Mouse (Mus musculus) left cerebral cortex, adult 18-20 months (tissue): ENCODE measurements around the gene Rnf2. TPM values are rescaled to one million over a fixed set of nuclear protein-coding genes. Genes with fewer than 3 reads are reported as not detected.
A peak's percentile ranks its signal among the peaks of the same experiment; 100 is the strongest.
"Not testable (repeated sequence)": the region's sequence is repeated elsewhere in the genome, so short reads cannot be mapped to it uniquely, and the experiment has no call there.

ENCODE experiments used
- DNase-seq, 2 experiments: peaks; one replicate each; pipeline ENCODE4 v3.0.0; 2021 to 2022; ENCODE audit warnings: low spot score in 2 of 2, mixed read lengths in 1 of 2
- total RNA-seq, 2 experiments: library from RNA; stranded (reverse); gene quantifications; 2 replicates each; pipeline ENCODE4 v1.2.3; 2021

Gene Rnf2
- total RNA-seq, 2 experiments from 2014 or later, result 26.2 to 27.9 TPM

DNA sequence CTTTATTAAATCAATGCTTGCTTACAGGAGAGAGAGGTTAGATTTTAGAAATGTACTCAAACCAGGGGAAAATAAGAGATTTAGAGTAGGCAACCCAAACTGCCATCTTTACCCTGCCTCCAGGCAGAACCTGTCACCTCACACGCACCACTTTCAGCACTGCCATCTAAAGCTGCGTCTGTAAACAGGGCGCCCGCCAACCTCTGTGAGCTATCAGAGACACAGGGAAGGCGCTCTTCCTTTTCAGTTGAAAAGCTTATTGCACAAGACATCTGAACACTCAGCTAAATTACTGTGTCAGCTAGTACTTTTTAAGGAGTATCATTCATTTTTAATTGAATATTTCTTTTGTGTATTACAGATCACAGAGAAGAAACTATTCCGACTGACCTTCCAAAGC lies 10.9 kb downstream of the Rnf2 start:
- no peak for DNase-seq

DNA sequence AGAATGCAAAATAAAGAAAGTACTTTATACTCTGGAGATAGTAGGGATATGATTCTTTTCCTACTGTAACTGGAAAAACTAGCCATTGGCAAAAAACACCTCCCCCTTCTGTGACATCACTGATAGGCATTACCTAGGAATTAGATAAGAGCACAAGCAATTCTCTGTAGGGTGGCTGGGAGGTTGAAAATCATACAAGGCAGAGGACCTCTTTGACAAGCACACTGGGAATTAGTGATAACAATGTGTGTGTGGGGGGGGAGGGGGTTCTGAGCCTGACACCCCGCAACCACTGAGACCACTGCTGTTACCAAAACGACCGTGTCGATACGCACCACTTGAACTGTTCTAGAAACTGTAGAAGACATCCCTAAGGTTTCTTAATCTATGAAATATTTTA lies 16.0 kb downstream of the Rnf2 start:
- no peak for DNase-seq

DNA sequence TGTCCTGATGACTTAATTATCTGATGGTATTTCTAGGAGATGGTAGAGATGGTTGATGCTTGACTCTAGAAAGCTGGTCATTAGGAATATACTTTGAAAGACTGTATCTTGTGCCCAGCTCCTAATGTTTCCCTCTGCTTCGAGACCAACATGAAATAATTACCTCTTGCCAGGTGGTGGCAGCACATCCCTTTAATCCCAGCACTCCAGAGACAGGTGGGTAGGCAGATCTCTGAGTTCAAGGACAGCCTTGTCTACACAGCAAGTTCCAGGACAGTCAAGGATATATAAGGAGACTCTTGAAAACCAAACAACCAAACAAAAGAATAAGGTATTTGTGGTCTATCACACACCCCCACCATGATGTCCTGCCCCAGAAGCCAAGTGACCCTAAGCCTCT lies 17.2 kb downstream of the Rnf2 start:
- DNase-seq, result peak; percentile 15 to 19

DNA sequence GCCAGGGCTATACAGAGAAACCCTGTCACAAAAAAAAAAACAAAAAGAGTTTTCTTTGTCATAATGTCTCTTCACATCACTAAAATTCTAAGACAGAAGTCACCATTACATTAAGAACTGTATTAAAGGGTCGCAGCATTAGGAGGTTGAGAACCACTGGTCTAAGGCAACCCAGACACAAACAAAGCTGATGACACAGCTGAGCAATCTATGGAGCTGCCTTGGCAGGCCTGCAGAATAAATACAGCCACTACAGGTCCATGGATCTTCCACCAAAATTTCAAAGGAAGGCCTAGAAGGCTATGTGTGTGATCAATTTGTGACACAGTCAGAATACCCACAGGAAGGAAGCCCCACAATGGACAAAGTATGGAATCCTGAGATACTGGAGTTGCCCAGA lies 18.3 kb downstream of the Rnf2 start:
- DNase-seq, result no peak

DNA sequence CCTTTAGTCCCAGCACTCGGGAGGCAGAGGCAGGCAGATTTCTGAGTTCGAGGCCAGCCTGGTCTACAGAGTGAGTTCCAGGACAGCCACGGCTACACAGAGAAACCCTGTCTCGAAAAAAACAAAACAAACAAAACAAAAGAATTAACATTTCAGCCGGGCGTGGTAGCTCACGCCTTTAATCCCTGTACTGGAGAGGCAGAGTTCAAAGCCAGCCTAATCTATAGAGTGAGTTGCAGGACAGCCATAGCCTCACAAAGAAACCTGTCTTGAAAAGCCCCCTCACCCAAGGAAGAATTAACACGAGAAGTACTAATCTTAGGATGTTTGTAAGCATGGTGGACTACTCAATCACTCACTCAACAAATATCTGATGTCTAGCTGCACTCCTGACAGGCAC lies 28.4 kb downstream of the Rnf2 start:
- not testable (repeated sequence) for DNase-seq

DNA sequence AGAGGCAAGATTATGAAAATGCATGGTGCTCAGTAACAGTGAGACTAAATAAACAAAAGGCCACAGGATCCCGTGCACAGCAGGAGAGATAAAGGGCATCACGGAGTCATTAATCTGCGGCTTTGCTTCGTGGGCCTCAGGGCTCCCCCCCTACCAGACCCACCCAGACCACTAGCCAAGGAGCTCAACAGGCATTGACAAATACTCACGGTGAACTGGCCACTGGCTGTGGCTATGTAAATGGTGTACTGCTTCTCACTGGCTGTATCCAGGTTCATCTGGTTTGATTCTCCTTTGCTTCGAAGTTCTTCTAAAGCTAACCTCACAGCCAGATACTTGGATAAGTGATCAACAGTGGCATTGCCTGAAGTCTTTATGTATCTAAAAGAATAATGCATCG lies 29.3 kb downstream of the Rnf2 start:
- DNase-seq, result no peak

DNA sequence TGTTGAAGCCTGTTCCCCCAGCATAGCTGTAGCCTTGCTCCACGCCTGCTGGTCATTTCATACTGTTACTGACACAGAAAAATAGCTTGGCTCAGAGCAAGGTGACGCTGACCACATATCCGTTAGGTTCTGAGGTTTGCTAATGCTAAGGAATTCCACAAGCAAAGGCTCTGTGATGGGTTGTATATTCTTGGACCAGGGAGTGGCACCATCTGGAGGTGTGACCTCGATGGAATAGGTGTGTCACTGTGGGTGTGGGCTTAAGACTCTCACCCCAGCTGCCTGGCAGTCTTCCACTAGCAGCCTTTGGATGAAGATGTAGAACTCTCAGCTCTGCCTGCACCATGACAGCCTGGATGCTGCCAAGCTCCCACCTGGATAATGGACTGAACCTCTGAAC lies 34.2 kb downstream of the Rnf2 start:
- DNase-seq, result no peak

DNA sequence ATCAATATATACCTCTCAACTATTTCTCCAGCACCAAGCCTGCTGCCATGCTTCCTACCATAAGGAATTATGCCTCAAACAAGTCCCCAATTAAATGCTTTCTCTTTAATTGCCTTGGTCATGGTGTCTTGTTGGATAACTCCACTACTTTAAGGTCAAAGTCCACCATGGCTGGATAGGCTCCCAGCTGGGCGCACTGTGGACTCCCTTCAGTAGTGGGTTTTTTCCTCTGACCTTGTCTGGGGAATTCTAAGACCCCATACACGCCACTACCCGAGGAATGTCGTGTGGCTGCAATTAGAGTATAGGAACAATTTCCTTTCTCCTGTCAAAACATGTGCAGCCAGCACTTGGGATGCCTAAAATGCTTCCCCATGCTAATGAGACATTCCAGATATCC lies 35.8 kb downstream of the Rnf2 start:
- DNase-seq, result no peak

DNA sequence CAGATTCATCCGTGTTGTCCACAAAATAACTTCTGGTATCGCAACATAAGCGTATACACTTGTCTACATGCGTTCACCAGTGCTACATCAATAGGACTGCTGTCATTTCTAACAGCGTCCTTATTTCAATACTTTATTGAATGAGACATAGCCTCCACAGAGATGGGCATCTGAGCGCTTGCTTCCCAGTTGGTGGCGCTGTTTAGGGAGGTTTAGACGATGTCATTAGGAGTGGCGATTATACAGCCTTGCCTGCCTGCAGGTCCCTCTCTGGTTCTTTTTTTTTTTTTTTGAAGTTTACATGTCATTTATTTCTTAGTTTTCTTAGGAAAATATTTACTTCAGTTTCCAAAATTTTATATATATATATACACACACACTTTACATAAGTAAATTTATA lies 39.5 kb downstream of the Rnf2 start:
- DNase-seq, result no peak

DNA sequence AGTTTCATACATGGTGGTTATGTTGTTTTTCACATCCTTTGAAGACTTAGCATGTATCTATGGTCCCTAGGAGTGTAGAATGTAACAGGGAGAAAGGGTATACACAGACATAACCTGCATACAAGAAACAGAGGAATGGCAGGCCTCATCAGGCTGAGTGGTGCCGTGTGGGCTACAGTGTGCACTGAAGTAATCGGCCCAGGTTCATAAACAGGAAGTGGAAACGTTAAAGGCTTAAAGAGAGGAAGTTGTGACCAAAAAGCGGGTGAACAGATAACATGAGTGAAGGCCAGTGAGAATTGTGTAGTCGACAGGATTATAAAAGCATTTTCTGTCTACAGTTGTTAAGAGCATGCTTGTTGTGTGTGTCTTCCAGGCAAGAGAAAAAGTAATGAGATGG lies 43.7 kb downstream of the Rnf2 start:
- DNase-seq, result no peak

DNA sequence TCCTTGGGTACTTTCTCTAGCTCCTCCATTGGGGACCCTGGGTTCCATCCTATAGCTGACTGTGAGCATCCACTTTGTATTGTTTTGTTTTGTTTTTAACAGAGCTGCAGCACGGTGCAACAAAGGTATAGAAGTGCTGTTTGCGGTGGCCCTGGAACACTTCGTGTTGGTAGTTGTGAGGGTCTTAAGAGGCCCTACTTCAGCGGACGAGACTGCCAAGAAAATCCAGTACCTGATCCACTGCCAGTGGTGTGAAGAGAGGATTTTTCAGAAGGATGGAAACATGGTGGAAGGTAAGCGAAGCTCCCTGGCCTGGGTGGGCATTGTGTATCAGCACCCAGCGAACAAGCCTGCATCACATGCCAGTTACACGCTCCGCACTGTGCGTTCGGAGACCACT lies 48.8 kb downstream of the Rnf2 start:
- no peak for DNase-seq

DNA sequence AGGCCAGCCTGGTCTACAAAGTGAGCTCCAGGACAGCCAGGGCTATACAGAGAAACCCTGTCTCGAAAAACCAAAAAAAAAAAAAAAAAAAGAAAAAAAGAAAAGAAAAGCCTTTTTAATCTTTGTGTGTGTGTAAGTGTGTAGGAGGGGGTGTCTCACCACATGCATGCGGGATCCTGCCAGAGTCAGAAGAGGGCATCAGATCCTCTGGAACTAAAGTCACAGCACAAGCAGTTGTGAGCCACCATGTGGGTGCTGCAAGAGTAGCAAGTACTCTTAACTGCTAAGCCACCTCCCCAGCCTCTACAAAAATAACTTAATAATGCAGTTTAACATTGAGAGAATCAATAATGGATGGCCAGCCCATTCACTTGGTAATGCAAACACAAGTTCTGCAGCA lies 49.9 kb downstream of the Rnf2 start:
- DNase-seq, result no peak

DNA sequence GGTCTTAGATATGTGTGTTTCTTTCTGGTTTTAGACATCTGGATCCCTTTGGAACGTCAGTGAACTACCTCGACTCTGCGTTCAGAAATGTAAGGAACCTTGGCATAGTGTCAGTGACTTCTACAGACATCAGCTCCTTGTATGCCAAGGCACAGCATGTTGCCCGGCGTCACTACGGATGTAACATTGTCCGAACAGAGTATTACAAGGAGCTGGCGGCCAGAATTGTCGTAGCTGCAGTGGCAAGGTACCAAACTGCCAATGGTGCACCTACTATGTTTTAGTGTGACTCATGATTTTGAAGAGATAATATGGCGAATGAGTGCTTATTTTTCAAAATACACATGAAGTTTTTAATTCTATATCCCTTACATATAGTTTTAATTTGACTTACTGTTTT lies 50.9 kb downstream of the Rnf2 start:
- no peak for DNase-seq

DNA sequence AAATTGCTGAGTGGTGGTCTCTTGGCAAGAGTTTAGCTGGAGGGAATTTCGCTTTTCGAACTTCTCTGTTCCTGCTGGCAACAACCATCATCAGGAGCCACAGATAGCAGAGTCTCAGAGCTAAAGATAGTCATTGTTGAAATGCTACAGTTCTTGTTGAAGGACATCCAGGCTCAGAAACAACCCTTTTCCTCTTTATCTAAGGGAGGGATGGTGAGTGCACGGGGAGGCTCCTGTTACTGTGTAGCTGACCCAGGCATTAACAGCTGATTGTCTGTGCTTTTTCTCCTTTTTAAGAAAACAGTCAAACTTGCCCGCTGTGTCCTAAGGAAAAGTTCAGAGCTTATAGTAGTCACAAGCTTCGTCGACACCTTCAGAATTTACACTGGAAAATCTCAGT lies 65.3 kb downstream of the Rnf2 start:
- no peak for DNase-seq

DNA sequence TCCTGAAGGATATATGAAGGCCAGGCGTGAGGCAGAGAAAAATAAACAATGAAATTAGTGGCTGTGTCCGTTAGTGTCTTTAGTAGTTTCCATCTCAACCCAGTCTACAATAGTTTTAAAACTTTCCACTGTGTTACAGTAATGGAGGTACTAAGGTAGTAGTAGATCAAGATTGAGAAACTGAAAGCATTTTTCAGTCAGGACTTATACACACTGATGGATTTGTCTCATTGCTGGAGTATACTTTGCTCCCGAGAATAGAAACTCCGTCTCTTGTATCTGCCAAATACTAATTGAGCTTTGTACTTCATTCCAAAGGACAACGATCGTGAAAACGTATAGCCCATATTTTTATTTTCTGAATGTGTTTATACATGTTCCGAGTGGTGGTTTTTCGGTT lies 71.4 kb downstream of the Rnf2 start:
- no peak for DNase-seq

DNA sequence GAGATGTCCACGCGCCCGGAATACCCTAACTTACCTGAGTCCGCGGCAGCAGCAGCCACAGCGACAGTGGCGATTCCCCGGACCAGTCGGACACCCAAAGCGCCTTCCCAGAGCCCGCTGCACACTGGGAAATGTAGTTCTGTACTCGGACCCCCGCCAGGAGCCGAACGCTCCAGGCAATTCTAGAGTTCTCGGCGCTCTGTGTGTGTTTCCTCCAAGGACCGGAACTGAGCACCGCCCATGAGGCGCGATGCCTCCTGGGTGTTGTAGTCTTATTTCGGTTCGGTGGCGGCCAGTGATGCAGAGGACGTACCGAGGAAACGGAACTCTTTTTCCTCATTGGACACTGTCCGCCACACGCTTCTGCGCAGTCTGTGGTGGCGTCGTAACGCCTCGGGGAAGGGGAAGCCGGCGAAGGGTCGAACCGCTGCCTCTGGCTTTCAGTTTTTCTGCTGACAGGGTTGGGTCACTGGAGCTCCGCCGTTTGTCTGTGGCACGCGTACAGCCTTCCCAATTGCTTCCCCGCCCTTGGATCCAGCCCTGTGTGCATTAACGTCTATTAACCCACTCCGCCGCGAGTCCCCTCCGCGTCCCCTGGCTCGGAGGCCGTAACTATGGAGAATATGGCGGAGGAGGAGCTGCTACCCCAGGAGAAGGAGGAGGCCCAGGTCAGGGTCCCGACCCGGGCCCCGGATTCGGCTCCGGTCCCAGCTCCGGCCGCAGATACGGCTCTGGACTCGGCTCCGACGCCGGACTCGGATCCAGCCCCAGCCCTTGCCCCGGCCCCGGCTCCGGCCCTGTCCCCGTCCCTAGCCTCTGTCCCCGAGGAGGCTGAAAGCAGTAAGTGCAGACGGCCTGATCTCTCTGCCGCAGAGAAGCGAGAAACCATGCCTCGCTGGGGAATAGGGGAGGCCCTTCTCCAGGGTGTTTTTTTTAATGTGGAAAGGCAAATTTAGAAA lies 72.2 kb downstream of the Rnf2 start, which contains the start of the genes Swt1 and Trmt1l:
Gene Swt1, minus strand, starts transcription at position 193 of the 959 bp plus-strand sequence.
Gene Trmt1l, plus strand, starts transcription at position 280 of the 959 bp plus-strand sequence.
- peak; percentile 96 to 99 for DNase-seq

DNA sequence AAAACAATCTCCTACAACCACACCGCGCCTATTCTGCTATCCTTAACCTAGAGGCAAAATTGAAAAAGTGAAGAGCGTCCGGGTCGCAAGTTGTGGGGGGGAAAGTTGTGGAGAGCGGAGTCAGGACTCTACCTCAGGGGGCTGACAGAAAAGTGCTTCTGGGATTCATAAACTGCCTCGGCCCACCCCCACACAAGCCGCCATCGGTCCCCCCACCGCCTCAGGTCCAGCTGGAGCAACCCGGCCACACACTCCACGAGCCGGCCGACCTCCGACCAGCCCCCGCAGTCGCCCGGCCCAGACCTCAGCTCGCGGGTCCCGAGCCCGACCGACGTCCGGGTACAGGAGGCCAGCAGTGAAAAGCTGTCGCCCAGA lies 72.9 kb downstream of the Rnf2 start:
- no peak for DNase-seq

DNA sequence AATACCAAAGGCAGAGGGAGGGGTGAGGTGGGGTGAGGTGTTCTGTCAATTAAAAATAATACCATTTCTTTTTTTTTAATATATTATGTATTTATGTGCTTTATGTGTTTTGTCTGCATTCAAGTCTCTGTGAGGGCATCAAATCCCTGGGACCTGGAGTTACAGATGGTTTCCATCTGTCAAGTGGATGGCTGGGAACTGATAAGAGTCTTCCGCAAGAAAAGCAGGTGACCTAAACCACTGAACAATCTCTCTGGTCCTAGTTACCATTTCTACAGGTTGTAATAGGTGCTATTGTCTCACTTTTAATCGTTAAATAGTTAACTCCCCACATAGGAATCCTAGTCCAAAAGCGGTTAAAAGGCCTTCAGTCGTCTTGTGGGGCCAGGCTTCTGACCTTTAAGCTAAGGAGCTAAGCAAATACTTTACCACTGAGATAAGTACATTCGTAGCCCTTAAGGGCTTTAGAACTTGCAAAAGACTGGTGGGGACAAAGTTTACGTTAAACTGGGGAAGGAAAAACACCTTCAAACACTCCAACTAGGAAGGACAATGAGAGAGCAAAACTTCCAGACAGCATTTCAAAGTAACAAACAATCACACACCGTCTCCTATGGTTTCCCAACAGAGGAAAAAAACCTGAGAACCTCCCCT lies 73.7 kb downstream of the Rnf2 start:
- DNase-seq, result no peak

DNA sequence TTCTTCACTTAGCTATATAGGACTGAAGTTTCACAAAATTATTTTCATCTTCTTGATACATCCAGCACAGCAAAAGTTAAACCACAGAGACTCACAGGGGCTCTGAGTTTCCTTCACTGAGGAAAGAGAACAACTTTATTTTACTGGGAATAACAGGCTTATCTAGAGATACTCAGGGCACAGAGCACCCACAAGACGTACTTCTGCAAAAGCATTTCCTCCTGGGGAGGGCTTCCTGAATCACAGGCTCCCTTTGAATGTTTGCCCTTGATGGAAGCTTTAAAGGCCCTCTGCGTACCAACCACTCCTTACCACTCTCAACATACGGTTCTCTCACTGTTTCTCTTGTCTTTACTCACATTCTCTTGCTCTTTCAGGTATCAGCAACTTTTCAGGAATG lies 78.6 kb downstream of the Rnf2 start:
- no peak for DNase-seq

DNA sequence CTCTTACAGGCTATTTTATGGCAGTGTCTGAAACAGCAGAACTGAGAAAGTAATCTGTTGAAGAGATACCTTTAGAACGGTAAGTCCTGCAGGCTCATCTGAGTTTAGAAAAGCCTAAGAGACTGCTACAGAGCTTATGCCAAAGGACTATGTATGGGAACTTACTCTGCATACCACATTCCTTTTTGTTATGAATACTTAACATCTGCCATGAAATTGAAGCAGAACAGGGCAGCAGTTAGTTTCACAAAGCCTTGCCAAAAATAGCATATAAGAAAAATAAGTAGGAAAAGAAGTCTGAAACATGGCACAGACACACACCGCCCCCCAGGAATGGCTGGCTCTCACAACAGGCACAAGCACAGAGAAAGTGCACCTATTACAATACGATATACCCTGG lies 90.9 kb downstream of the Rnf2 start:
- DNase-seq, result no peak
